Mouse (Mus musculus) CH12F3 (cell line): ENCODE results near the gene Pm20d1.
"Not testable (repeated sequence)": the region's sequence is repeated elsewhere in the genome, so short reads cannot be mapped to it uniquely, and the experiment has no call there.

Experiments used
- in situ Hi-C: fragments of 300-500 bp; cut with MboI; formaldehyde crosslinking; loops from 2 replicates; pipeline ENCODE4 v1.14.3; 2020; ENCODE audit warnings: low sequenced_read_pairs

The Pm20d1 gene

GRCm38 (mm10) chr1:131771440-131771839, 25.7 kb upstream of the Pm20d1 start:
- in situ Hi-C loops: no loop called here

- in situ Hi-C loops: no loop called here
Observed at GRCm38 (mm10) chr1:131794591-131794990, 2.6 kb upstream of the Pm20d1 start.

- in situ Hi-C loops: no loop called here
Observed at GRCm38 (mm10) chr1:131795171-131795570, 2.0 kb upstream of the Pm20d1 start.

- in situ Hi-C loops: no loop called here
Observed at GRCm38 (mm10) chr1:131800001-131800400, 2.8 kb downstream of the Pm20d1 start.

DNA sequence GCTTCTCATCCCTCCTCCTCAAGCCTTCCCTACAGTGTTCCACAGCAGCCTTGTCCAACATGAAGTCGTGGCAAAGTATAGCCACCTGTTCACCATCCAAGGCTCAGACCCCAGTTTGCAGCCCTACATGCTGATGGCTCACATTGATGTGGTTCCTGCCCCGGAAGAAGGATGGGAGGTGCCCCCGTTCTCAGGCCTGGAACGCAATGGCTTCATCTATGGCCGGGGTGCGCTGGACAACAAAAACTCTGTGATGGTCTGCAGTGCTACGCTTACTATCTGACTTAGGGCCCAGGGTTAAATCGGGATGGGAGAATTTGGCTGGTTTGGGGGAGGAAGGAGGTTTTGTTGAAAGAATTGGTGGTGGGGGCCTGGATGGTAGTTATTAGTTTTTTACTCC, 3.9 kb downstream of the Pm20d1 start:
- in situ Hi-C loops: no loop called here

GRCm38 (mm10) chr1:131802652-131803051, 5.5 kb downstream of the Pm20d1 start:
- in situ Hi-C loops: no loop called here

DNA sequence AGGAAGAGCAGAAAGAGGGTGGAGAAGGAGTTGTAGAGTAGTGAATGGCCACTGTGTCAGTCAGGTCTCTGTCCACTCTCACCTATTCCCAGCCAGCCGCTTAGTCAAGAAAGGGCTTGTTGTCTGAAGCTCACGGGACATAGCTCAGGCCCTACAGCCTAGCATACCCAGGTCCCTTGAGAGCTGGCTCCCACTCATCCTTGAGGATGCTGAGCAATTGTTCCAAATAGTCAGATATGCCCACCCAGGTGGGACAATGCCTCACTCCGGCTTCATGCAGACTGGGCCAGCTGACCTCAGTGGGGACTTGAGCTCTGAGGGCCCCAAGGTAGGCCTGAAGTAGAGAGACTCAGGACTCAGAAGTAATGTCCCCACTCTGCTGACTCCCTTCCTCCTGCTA, 7.0 kb downstream of the Pm20d1 start:
- in situ Hi-C loops: no loop called here

DNA sequence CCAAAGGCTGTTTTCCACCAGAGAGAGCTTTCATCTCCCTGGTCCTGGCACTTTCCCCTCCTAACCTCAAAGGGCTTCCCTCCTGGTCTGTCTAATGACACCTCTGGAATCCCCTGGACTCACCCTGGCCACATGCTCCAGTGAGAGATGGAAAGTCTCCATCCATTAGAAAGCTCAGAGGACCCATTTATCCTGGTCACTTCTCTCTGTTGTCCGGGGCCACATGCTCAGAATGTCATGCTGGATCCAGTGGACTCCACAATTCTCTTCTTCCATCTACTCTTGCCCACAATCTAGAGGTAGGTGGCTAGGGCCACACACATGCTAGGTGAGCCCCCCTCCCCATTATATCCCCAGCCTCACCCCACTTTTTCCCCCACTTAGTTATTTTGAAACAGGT, 11.8 kb downstream of the Pm20d1 start:
- in situ Hi-C loops: no loop called here

DNA sequence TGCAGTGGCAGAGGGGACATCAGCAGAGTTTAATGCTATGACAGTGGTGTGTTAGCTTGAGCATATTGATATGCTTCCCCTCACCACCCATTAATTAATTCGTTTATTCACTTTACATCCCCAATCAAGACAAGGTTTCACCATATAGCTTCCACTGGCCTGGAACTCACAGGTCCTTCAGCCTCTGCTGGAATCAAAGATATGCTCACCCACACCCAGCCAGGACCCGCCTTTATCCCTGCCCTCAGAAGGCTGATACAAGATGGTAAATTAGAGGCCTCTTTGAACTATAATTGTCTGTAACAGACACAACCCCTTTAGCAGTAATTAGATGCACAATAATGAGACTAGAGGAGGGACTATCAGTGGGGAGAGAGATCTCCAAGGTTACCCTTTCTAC, 12.5 kb downstream of the Pm20d1 start:
- in situ Hi-C loops: no loop called here

- in situ Hi-C loops: no loop called here
Observed at GRCm38 (mm10) chr1:131811393-131811792, 14.2 kb downstream of the Pm20d1 start.

DNA sequence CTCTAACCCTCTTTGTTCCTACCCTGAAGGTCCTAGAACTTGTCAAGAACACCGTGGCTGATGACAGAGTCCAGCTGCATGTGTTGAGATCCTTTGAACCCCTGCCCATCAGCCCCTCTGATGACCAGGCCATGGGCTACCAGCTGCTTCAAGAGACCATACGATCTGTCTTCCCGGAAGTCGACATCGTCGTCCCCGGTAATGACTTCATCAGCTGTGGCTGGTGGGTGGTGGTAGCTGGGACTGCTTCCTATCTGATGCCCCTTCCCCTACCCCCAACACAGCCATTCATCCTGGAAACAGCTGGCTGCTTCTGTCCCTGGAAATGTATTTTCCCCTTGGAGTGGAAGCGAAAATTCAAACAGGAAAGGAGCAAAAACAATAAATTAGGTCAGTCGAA, 14.8 kb downstream of the Pm20d1 start:
- in situ Hi-C loops: no loop called here

DNA sequence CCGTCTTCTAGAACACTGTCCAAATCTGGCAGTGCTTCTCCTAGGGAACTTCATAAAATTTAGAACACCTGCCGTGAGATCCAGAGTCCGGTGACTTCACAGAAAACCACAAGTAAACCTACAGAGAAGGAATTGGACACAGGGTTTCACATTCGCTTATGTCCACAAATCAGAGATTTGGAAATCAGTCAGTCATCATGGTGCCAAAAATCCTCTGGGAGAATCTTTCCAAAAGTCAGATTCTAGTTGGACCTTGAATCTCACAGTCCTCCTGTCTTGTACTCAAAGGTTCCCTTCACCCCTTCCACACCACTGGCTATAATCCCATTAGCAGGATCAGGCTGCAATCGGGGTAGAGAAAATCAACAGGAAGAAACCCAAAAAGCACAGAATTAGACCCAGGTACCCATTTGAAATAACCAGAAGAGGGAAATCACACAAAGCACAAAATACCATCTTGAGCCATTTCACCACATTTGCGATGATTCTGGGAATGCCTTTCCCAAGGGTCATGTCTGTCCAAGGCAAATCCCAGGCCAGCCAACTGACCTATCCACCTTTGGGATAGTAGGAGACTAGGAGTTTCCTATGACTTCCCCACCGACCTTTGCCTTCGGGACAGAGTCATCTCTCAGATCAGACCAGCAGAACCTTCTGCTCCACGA, 15.6 kb downstream of the Pm20d1 start:
- in situ Hi-C loops: no loop called here

- in situ Hi-C loops: no loop called here
Observed at GRCm38 (mm10) chr1:131813731-131814130, 16.6 kb downstream of the Pm20d1 start.

GRCm38 (mm10) chr1:131814191-131814590, 17.0 kb downstream of the Pm20d1 start:
- in situ Hi-C loops: no loop called here

- in situ Hi-C loops: no loop called here
Observed at GRCm38 (mm10) chr1:131816886-131817285, 19.7 kb downstream of the Pm20d1 start.

- in situ Hi-C loops: not testable (repeated sequence)
Observed at GRCm38 (mm10) chr1:131820353-131820752, 23.2 kb downstream of the Pm20d1 start.

GRCm38 (mm10) chr1:131820887-131821328, 23.7 kb downstream of the Pm20d1 start:
- in situ Hi-C loops: no loop called here

DNA sequence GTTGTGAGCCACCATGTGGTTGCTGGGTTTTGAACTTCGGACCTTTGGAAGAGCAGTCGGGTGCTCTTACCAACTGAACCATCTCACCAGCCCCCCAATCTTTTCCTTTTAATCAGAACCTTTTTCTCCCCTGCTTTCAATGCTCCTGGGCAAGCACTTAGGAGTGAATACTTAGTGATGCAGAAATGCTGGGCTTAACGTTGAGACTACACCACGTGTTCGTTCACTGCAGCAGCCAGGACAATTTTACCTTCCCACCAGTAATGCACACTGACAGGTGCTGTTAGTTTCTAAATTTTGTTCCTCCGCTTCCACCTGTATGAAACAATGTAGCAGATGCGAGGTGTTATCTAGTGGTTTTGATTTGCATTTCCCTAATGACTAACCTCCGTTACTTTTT, 25.1 kb downstream of the Pm20d1 start:
- in situ Hi-C loops: no loop called here

DNA sequence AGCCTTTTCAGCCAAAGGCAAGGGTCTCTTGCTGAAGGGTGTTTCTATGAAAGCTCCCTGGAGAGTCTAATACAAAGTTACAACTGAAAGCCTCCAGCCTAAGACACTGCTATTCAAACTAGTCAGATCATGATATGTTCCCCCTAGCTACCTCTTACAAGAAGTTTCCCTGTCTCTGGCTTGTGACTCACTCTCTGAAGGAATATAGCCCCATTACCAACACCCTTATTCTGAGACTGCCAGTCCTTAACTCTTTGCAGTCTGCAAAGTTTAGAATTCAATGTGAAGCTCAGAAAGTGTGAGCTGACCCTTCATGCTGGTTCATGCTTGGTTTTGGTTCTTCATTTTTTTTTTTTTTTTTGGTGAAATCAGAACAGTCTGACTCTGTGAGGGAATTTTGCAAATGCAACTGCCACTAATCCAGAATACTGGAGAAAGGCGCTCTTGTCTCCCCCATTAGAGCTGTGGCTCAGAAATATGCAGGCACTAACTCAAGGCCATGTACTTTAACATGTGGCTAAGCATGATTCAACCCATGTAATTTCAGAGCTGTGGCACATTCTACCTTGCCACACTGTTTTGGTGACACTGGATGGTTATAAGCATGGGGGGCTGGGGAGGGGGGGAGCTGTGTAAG, 25.8 kb downstream of the Pm20d1 start:
- in situ Hi-C loops: no loop called here

GRCm38 (mm10) chr1:131823563-131823962, 26.4 kb downstream of the Pm20d1 start:
- in situ Hi-C loops: no loop called here

GRCm38 (mm10) chr1:131824528-131825181, 27.5 kb downstream of the Pm20d1 start:
- in situ Hi-C loops: no loop called here

GRCm38 (mm10) chr1:131827207-131827786, 30.1 kb downstream of the Pm20d1 start, which contains the start of gene Slc41a1:
Gene Slc41a1 (plus strand): TSS chr1:131827493.
- in situ Hi-C loops: no loop called here
